Mouse (Mus musculus): ENCODE results near the gene Psmb8.

Psmb8 gene

GRCm38 (mm10) chr17:34196941-34197894 lies at the start of gene Psmb8:
TSS of gene Psmb8 (plus strand) at chr17:34197721.
- in situ Hi-C loops (cut with MboI, MseI) = loop anchor here (10.0 to 25.0 kb wide), 2 partner anchors 512 to 1665 kb away; partner anchors contain the start of genes Hnrnpm, Nrm and Ppp1r18

GRCm38 (mm10) chr17:34152923-34153322 lies 44.6 kb upstream of the Psmb8 start, which contains the start of gene H2-DMb1:
TSS of gene H2-DMb1 (plus strand) at chr17:34153072.
- in situ Hi-C loops (cut with MboI, MseI) = no loop called here

- in situ Hi-C loops (cut with MboI, MseI) = no loop called here
Measured at GRCm38 (mm10) chr17:34155534-34155933, 42.0 kb upstream of the Psmb8 start.

- in situ Hi-C loops (cut with MboI, MseI) = no loop called here
Measured at GRCm38 (mm10) chr17:34164202-34164895, 33.2 kb upstream of the Psmb8 start.

GRCm38 (mm10) chr17:34165033-34165730 lies 32.3 kb upstream of the Psmb8 start:
- in situ Hi-C loops (cut with MboI, MseI) = loop anchor here (5.0 kb wide), 2 partner anchors 33 to 83 kb away; no protein-coding TSS in a partner anchor

- in situ Hi-C loops (cut with MboI, MseI) = loop anchor here (5.0 kb wide), 2 partner anchors 37 to 87 kb away; no protein-coding TSS in a partner anchor
Measured at GRCm38 (mm10) chr17:34169279-34169678, 28.2 kb upstream of the Psmb8 start.

- in situ Hi-C loops (cut with MboI, MseI) = loop anchor here (5.0 kb wide), 1 partner anchor 37 kb away; no protein-coding TSS in a partner anchor
Measured at GRCm38 (mm10) chr17:34170487-34170876, 27.0 kb upstream of the Psmb8 start.

GRCm38 (mm10) chr17:34170877-34171498 lies 26.5 kb upstream of the Psmb8 start:
- in situ Hi-C loops (cut with MboI, MseI) = loop anchor here (5.0 kb wide), 1 partner anchor 36 kb away; no protein-coding TSS in a partner anchor

- in situ Hi-C loops (cut with MboI, MseI) = loop anchor here (5.0 kb wide), 1 partner anchor 35 kb away; no protein-coding TSS in a partner anchor
Measured at GRCm38 (mm10) chr17:34172528-34172927, 25.0 kb upstream of the Psmb8 start.

GRCm38 (mm10) chr17:34174075-34174474 lies 23.4 kb upstream of the Psmb8 start:
- in situ Hi-C loops (cut with MboI, MseI) = loop anchor here (5.0 kb wide), 1 partner anchor 33 kb away; no protein-coding TSS in a partner anchor

- in situ Hi-C loops (cut with MboI, MseI) = loop anchor here (25.0 kb wide), 1 partner anchor 1685 kb away; the partner anchor contains the start of genes Nrm and Ppp1r18
Measured at GRCm38 (mm10) chr17:34177179-34177578, 20.3 kb upstream of the Psmb8 start.

GRCm38 (mm10) chr17:34179019-34179418 lies 18.5 kb upstream of the Psmb8 start:
- in situ Hi-C loops (cut with MboI, MseI) = loop anchor here (25.0 kb wide), 1 partner anchor 1683 kb away; the partner anchor contains the start of genes Nrm and Ppp1r18

- in situ Hi-C loops (cut with MboI, MseI) = loop anchor here (5.0 to 25.0 kb wide), 2 partner anchors 57 to 1682 kb away; partner anchors contain the start of genes H2-Ob, Nrm and Ppp1r18
Measured at GRCm38 (mm10) chr17:34179913-34180859, 17.3 kb upstream of the Psmb8 start.

- in situ Hi-C loops (cut with MboI, MseI) = loop anchor here (5.0 to 25.0 kb wide), 2 partner anchors 54 to 1679 kb away; partner anchors contain the start of genes H2-Ob, Nrm and Ppp1r18
Measured at GRCm38 (mm10) chr17:34183564-34184219, 13.8 kb upstream of the Psmb8 start.

GRCm38 (mm10) chr17:34185526-34185925 lies 12.0 kb upstream of the Psmb8 start:
- in situ Hi-C loops (cut with MboI, MseI) = loop anchor here (25.0 kb wide), 1 partner anchor 1677 kb away; the partner anchor contains the start of genes Nrm and Ppp1r18

- in situ Hi-C loops (cut with MboI, MseI) = loop anchor here (25.0 kb wide), 1 partner anchor 1675 kb away; the partner anchor contains the start of genes Nrm and Ppp1r18
Measured at GRCm38 (mm10) chr17:34186885-34187260, 10.6 kb upstream of the Psmb8 start.

- in situ Hi-C loops (cut with MboI, MseI) = loop anchor here (25.0 kb wide), 1 partner anchor 1675 kb away; the partner anchor contains the start of genes Nrm and Ppp1r18
Measured at GRCm38 (mm10) chr17:34187261-34187916, 10.1 kb upstream of the Psmb8 start, which contains the start of the genes Tap1 and Psmb9. TSS of gene Tap1 (plus strand) at chr17:34187553. TSS of gene Psmb9 (minus strand) at chr17:34187764.

GRCm38 (mm10) chr17:34188010-34188409 lies 9.5 kb upstream of the Psmb8 start:
- in situ Hi-C loops (cut with MboI, MseI) = loop anchor here (25.0 kb wide), 1 partner anchor 1674 kb away; the partner anchor contains the start of genes Nrm and Ppp1r18

Measured in T-helper 1 cell (primary cell).